Mouse (Mus musculus) liver, embryonic 13.5 days (tissue): ENCODE results near the gene Col26a1. TPM values are rescaled to one million over a fixed set of nuclear protein-coding genes. Genes with fewer than 3 reads are reported as not detected.

Experiments used
- ATAC-seq: fragments of 200-750 bp; cut with Nextera tagmentation; 2 replicates; pipeline ENCODE4 v1.8.0; 2017; ENCODE audit warnings: low read depth, mild to moderate bottlenecking, moderate number of reproducible peaks, moderate library complexity
- DNase-seq: peaks from one replicate; pipeline ENCODE4 v3.0.0; 2022
- H3K27ac ChIP-seq: fragments of 300-500 bp; sonication (generic); 2 replicates; pipeline ENCODE4 v1.5.1; 2015; ENCODE audit warnings: moderate library complexity, mild to moderate bottlenecking, inconsistent platforms
- H3K27me3 ChIP-seq: fragments of 300-500 bp; sonication (generic); 2 replicates; pipeline ENCODE4 v1.6.1; 2015; ENCODE audit warnings: mild to moderate bottlenecking, inconsistent platforms
- H3K36me3 ChIP-seq: fragments of 300-500 bp; sonication (generic); 2 replicates; pipeline ENCODE4 v1.6.1; 2015; ENCODE audit warnings: mild to moderate bottlenecking, inconsistent platforms
- H3K4me1 ChIP-seq: fragments of 300-500 bp; sonication (generic); replicated peaks from 2 replicates; pipeline ENCODE4 v1.6.1; 2015; ENCODE audit warnings: inconsistent platforms
- H3K4me2 ChIP-seq: fragments of 300-500 bp; sonication (generic); 2 replicates; pipeline ENCODE4 v1.6.1; 2015; ENCODE audit warnings: inconsistent platforms, mild to moderate bottlenecking, moderate library complexity
- H3K4me3 ChIP-seq: fragments of 300-500 bp; sonication (generic); replicated peaks from 2 replicates; pipeline ENCODE4 v1.5.1; 2015; ENCODE audit warnings: mild to moderate bottlenecking, inconsistent platforms
- H3K9ac ChIP-seq: fragments of 300-500 bp; sonication (generic); 2 replicates; pipeline ENCODE4 v1.6.1; 2015; ENCODE audit warnings: mild to moderate bottlenecking, inconsistent platforms
- H3K9me3 ChIP-seq: fragments of 300-500 bp; sonication (generic); replicated peaks from 2 replicates; pipeline ENCODE4 v1.6.1; 2016; ENCODE audit warnings: inconsistent platforms
- WGBS: fragments of 180-500 bp; shearing (Covaris S2); methylation state at CpG from one replicate; pipeline ENCODE4 v1.1.7; 2015; ENCODE audit not compliant: insufficient replicate concordance; 5-methylcytosine and 5-hydroxymethylcytosine counted together
- polyA plus RNA-seq: library from polyadenylated mRNA; unstranded; fragments of >200 nt; fragmentation: Nextera tagmentation; extraction: Ambion mirVana; gene quantifications from 2 replicates; pipeline ENCODE4 v1.2.1, GENCODE M21; 2015

Gene Col26a1
- polyA plus RNA-seq = 1.3 and 1.8 TPM in 2 replicates

- Histone ChIP-seq H3K27me3 (peaks cover 43% of the 10 kb centered on the region), H3K36me3 (no peaks in the 10 kb centered on the region), H3K4me3 (peak within 1 kb of the TSS; percentile 39), H3K4me1 (peaks cover 4% of the 10 kb centered on the region), H3K9me3 (no peaks in the 10 kb centered on the region), H3K27ac (no peak within 1 kb of the TSS), H3K4me2 (peak within 1 kb of the TSS; percentile 47), H3K9ac (no peak within 1 kb of the TSS)
- no peak for ATAC-seq
- WGBS = 4% methylated on average over 43 of the region's 44 CpGs
- DNase-seq = no peak
Observed at GRCm38 (mm10) chr5:136882788-136883439, at the start of gene Col26a1. Gene Col26a1, minus strand, starts transcription at chr5:136883209.

- Histone ChIP-seq H3K36me3 (no peaks in the 10 kb centered on the region), H3K27me3 (no peaks in the 10 kb centered on the region), H3K4me2 (no peak overlapping the region), H3K9me3 (no peaks in the 10 kb centered on the region), H3K4me1 (0 out of 2 replicates have a peak, but pooled peaks cover 3% of the 10 kb centered on the region), H3K27ac (no peak overlapping the region), H3K4me3 (no peak overlapping the region), H3K9ac (no peak overlapping the region)
- WGBS = 81% methylated on average over 14 of the region's 14 CpGs
- DNase-seq = no peak
- ATAC-seq = no peak
Observed at GRCm38 (mm10) chr5:136931896-136932295, 48.9 kb upstream of the Col26a1 start.

- Histone ChIP-seq H3K36me3 (peaks cover 5% of the 10 kb centered on the region; the same call in 1 of the 2 replicates), H3K4me2 (no peak overlapping the region), H3K4me1 (0 out of 2 replicates have a peak, but pooled peaks cover 3% of the 10 kb centered on the region), H3K4me3 (no peak overlapping the region), H3K27ac (no peak overlapping the region), H3K9me3 (no peaks in the 10 kb centered on the region), H3K27me3 (no peaks in the 10 kb centered on the region), H3K9ac (no peak overlapping the region)
- ATAC-seq (peak; percentile 61), DNase-seq (peak; percentile 65)
- 17% methylated on average over 4 of the region's 4 CpGs for WGBS
Observed at GRCm38 (mm10) chr5:136929073-136929472, 46.1 kb upstream of the Col26a1 start.

- DNase-seq (no peak), ATAC-seq (no peak)
Observed at GRCm38 (mm10) chr5:136923751-136924478, 40.9 kb upstream of the Col26a1 start.

GRCm38 (mm10) chr5:136922830-136923229, 39.8 kb upstream of the Col26a1 start:
- no peak for ATAC-seq
- H3K27me3 ChIP-seq = no peaks in the 10 kb centered on the region

More at GRCm38 (mm10) chr5:136923751-136924478, 40.9 kb upstream of the Col26a1 start:
- H3K4me2 ChIP-seq = no peak overlapping the region
- no peak overlapping the region for H3K9ac ChIP-seq
- WGBS = 57% methylated on average over 7 of the region's 7 CpGs
- no peaks in the 10 kb centered on the region for H3K9me3 ChIP-seq
- no peak overlapping the region for H3K4me3 ChIP-seq
- H3K27ac ChIP-seq = no peak overlapping the region
- peaks cover 24% of the 10 kb centered on the region for H3K4me1 ChIP-seq
- H3K36me3 ChIP-seq = peaks cover 5% of the 10 kb centered on the region; the same call in 1 of the 2 replicates
- H3K27me3 ChIP-seq = no peaks in the 10 kb centered on the region

GRCm38 (mm10) chr5:136919546-136920301, 36.7 kb upstream of the Col26a1 start:
- ATAC-seq (no peak), DNase-seq (no peak)
- Histone ChIP-seq H3K9me3 (no peaks in the 10 kb centered on the region), H3K4me3 (peak overlapping the region; percentile 66), H3K4me1 (peaks cover 24% of the 10 kb centered on the region), H3K27ac (peak overlapping the region; percentile 47; the same call in 1 of the 2 replicates), H3K9ac (peak overlapping the region; percentile 73), H3K36me3 (no peaks in the 10 kb centered on the region; the same call in 1 of the 2 replicates), H3K27me3 (no peaks in the 10 kb centered on the region), H3K4me2 (peak overlapping the region; percentile 87)
- 18% methylated on average over 17 of the region's 18 CpGs for WGBS

More at GRCm38 (mm10) chr5:136922830-136923229, 39.8 kb upstream of the Col26a1 start:
- peaks cover 5% of the 10 kb centered on the region; the same call in 1 of the 2 replicates for H3K36me3 ChIP-seq
- H3K4me1 ChIP-seq = peaks cover 24% of the 10 kb centered on the region
- H3K27ac ChIP-seq = no peak overlapping the region
- H3K9ac ChIP-seq = no peak overlapping the region
- WGBS = 70% methylated on average over 9 of the region's 9 CpGs
- no peak overlapping the region for H3K4me3 ChIP-seq
- DNase-seq = no peak
- H3K4me2 ChIP-seq = no peak overlapping the region
- no peaks in the 10 kb centered on the region for H3K9me3 ChIP-seq

GRCm38 (mm10) chr5:136918655-136919472, 35.9 kb upstream of the Col26a1 start:
- H3K4me1 ChIP-seq = peaks cover 24% of the 10 kb centered on the region
- no peaks in the 10 kb centered on the region for H3K27me3 ChIP-seq
- peak; percentile 89 for ATAC-seq
- H3K4me3 ChIP-seq = peak overlapping the region; percentile 66
- peak overlapping the region; percentile 87 for H3K4me2 ChIP-seq
- H3K9me3 ChIP-seq = no peaks in the 10 kb centered on the region
- H3K27ac ChIP-seq = peak overlapping the region; percentile 47; the same call in 1 of the 2 replicates
- no peaks in the 10 kb centered on the region for H3K36me3 ChIP-seq
- peak; percentile 71 for DNase-seq
- 3% methylated on average over 38 of the region's 38 CpGs for WGBS
- H3K9ac ChIP-seq = peak overlapping the region; percentile 73

GRCm38 (mm10) chr5:136917613-136918242, 34.7 kb upstream of the Col26a1 start:
- 86% methylated on average over 8 of the region's 8 CpGs for WGBS
- H3K27ac ChIP-seq = no peak overlapping the region
- ATAC-seq (no peak), DNase-seq (no peak)
- no peak overlapping the region for H3K4me3 ChIP-seq
- H3K4me2 ChIP-seq = no peak overlapping the region
- peaks cover 20% of the 10 kb centered on the region for H3K4me1 ChIP-seq
- no peaks in the 10 kb centered on the region for H3K27me3 ChIP-seq
- H3K9me3 ChIP-seq = no peaks in the 10 kb centered on the region
- H3K36me3 ChIP-seq = no peaks in the 10 kb centered on the region
- no peak overlapping the region for H3K9ac ChIP-seq

- H3K36me3 ChIP-seq = no peaks in the 10 kb centered on the region
- H3K4me2 ChIP-seq = no peak overlapping the region
- 74% methylated on average over 3 of the region's 3 CpGs for WGBS
- H3K4me1 ChIP-seq = peaks cover 2% of the 10 kb centered on the region
- H3K9ac ChIP-seq = no peak overlapping the region
- no peak overlapping the region for H3K4me3 ChIP-seq
- no peak overlapping the region for H3K27ac ChIP-seq
- no peaks in the 10 kb centered on the region for H3K9me3 ChIP-seq
- ATAC-seq (no peak), DNase-seq (no peak)
- H3K27me3 ChIP-seq = no peaks in the 10 kb centered on the region
Observed at GRCm38 (mm10) chr5:136914183-136914582, 31.2 kb upstream of the Col26a1 start.
